Mouse (Mus musculus) spleen, postnatal 10 days (tissue): ENCODE measurements at regions not wholly inside any gene's neighbourhood (a gene's known extent, or its start where the extent isn't known, plus 50 kb on each side); places are given as distances from the start of the nearest gene placed in this dataset.

ENCODE experiments used
- DNase-seq, 2 experiments: peaks; one replicate each; pipeline ENCODE4 v3.0.0; 2021 to 2022; ENCODE audit warnings: low spot score in 2 of 2

DNA sequence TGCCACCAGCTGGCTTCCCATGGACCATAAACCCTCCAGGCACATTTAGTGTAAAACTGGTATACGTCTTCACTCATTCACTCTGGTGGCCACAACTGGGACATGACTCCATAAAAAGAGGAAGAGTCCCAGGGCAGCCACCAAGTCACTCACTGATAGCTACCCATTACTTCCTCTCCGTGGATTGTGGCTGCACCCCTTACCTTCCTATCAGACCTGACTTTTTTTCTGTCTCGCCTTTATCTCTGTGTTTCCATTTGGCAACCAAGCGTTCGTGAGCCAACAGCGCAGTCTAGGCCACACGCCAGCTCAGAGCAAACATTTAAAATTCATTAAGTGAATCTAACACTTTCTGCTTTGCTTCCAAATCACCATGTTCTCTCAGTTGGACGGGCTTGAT is 53.9 kb upstream of the Slc44a1 start:
- DNase-seq, result peak; percentile 15 to 27

DNA sequence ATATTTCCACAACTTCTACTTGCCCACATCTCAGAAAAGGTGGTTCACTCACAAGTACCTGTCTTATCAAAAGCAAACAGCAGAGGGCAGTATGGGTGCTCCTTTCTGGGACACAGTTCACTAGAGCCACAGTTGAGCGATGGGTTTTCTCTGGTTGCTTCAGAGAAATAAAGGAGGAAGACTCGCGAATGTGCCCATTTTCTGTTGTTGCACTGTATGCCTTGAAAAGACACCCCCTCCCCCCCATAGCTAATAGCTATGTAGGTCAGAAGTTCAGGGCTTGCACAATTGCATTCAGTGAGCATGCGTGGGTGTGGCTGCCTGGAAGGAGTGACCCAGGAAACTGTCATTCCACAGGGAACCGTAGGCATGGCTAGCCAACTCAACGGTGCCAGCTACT is 55.5 kb upstream of the Slc44a1 start:
- peak; percentile 67 to 82 for DNase-seq

- no peak for DNase-seq
These were observed 56.1 kb upstream of the Slc44a1 start for GRCm38 (mm10) chr4:53384104-53384503.

DNA sequence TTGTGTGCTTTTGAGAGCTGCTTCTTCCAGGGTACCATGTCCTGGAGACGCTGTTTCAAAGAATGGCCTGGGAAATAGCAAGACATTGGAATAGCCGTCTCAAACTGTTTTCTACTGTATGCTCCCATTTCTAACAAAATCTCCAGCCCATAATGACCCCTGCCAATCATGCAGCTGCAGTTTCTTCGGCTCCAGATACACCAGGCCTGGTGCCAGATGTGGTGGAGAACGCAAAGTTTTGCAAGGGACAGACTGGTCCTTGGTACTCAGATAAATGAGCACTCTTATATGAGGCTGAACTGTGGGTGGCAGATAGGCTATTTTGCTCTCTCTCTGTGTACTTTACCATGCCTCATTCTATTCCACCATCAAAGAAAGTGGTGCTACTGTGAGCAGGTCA is 58.2 kb upstream of the Slc44a1 start:
- no peak for DNase-seq

DNA sequence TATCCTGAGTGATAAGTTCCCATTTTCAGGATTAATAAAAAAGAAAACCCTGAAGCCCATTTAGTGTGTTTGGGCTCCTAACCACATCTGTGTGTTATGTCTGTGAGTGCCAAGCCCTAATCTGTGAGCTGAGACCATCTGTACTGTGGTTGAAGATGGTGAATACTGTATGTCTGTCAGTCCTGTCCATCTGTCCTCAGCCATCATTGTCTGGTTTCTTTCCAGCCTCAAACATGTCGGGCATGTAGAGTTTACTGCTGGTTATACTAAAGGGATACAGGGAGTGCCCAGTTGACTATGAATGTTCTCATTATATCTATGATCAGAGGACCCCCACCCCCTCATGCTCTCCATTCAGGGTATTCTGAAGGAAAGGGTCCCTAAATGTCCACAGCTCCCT is 60.4 kb upstream of the Slc44a1 start:
- DNase-seq, result no peak

DNA sequence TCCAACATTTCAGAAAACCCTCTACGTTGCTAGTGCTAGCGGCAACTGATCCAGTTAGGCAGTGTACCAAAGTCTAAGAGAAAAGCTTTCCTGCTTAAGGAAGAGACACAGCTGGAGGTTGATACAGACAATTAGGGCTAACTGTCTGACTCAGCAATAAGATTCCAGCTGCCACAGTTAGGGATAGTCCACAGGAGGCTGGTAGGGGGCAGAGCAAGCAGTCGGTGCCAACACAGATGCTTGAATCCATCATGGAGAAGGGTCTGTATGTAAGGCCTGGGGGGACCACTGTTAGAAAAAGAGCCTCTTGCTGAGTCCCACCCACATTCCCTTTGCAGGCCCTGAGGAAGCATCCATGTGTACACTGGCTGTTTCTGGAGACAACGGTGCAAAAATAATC is 63.2 kb upstream of the Slc44a1 start:
- DNase-seq, result no peak

- no peak for DNase-seq
These were observed 83.8 kb upstream of the Slc44a1 start for GRCm38 (mm10) chr4:53356374-53356773.

GRCm38 (mm10) chr4:53354961-53355360 is 85.3 kb upstream of the Slc44a1 start:
- DNase-seq, result no peak

GRCm38 (mm10) chr4:53353399-53354090 is 86.7 kb upstream of the Slc44a1 start:
- no peak for DNase-seq

- DNase-seq, result no peak
These were observed 89.1 kb upstream of the Slc44a1 start for GRCm38 (mm10) chr4:53351104-53351607.

- peak in 1 of 2 experiments; percentile 27 for DNase-seq
These were observed 94.9 kb upstream of the Slc44a1 start for GRCm38 (mm10) chr4:53345346-53345745.

DNA sequence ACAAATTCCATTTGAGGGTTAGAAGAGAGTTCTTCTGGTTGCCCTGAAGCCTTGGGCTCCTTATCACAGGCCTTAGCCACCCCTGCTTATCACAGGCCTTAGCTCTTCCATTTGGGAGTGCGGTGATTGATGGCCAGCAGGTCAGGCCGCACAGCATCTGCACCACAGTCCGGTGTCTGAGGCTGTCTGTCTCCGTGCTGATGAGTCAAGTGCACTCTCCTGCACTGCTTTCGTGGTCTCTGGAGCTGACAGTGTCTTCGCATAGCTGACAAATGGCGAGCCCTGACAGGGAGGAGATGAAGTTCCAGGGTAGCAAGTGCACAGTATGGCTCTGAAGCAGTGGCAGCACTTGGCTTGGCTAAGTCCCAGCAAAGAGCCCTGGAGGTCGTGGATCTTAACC is 95.7 kb upstream of the Slc44a1 start:
- DNase-seq, result no peak

DNA sequence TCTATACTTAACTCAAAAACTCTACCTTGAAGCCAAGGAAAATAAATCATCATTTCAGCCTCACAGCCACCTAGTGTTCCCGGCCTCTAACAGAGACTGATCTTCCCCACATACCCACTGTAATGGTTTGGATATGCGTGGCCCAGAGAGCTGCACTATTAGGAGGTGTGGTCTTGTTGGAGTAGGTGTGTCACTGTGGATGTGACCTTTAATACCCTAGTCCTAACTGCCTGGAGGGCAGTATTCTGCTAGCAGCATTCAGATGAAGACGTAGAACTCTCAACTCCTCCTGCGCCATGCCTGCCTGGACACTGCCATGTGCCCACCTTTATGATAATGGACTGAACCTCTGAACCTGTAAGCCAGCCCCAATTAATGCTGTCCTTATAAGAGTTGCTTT is 99.0 kb upstream of the Slc44a1 start:
- no peak for DNase-seq

- DNase-seq, result no peak
These were observed 100.1 kb upstream of the Slc44a1 start for GRCm38 (mm10) chr4:53340021-53340667.

- DNase-seq, result no peak
These were observed 100.8 kb upstream of the Slc44a1 start for GRCm38 (mm10) chr4:53339125-53340020.

DNA sequence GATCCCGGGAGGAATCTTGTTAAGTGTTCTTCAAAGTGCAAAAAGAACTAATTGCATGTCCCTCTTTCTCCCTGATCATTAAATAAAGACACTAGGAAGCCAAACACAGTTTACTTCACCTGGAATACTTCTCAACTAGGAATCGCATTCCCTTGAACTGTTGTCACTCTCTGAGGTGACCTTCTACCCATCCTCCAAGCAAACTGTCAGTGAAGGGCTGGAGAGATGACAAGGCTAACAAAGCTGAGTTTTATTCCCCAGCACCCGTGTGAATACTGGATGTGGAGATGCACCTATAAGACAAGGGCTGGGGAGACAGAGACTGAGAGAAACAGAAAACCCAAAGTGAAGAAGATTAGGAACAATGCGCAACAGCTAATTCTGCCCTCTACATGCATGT is 101.7 kb upstream of the Slc44a1 start:
- no peak for DNase-seq

- DNase-seq, result no peak
These were observed 102.4 kb upstream of the Slc44a1 start for GRCm38 (mm10) chr4:53337784-53338183.

GRCm38 (mm10) chr4:53327382-53328165 is 112.6 kb upstream of the Slc44a1 start:
- no peak for DNase-seq

DNA sequence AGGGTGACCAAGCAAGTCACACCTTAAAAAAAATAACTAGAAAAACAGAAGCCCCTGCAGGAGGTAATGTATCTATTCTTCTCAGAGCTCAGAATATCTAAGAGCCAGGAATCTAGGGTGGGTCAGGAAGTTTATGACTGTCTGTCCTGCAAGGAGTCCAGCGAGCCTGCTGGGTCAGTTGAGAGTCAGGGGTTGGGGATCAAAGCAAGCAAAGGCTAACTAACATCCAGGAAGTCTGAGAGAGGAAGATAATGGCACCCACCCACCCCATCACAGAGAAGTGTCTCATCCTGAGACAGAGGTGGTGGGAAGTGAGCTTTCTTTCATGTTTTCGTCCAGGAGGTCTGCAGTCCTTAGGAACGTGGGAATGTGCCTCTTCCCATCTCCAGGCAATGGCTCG is 116.4 kb upstream of the Slc44a1 start:
- DNase-seq, result no peak

- DNase-seq, result no peak
These were observed 117.0 kb upstream of the Slc44a1 start for GRCm38 (mm10) chr4:53323195-53323594.

DNA sequence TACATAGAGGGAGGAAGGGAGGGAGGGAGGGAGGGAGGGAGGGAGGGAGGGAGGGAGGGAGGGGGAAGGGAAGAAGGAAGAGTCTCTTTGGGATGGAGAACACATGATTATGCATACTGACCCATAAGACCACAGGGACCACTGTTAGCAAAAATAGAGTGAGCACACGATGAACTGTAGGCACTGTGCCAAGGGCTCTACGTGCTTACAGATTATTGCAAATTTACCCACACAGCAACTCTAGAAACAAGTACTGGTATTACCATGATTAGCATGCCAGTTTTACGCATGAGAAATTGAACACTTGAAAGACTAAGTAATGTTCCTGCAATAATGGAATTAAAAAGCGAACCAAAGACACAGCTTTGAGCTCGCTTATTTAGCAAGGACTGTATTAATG is 117.7 kb upstream of the Slc44a1 start:
- no peak for DNase-seq
